Mouse (Mus musculus) neural tube, embryonic 10.5 days (tissue): ENCODE results near the gene Ptgdr.
"Not testable (repeated sequence)": the region's sequence is repeated elsewhere in the genome, so short reads cannot be mapped to it uniquely, and the experiment has no call there.

Experiments used
- DNase-seq: peaks from one replicate; pipeline ENCODE4 v3.0.0-alpha.2; 2017; ENCODE audit warnings: low spot score; ENCODE audit errors: extremely low spot score

Gene Ptgdr

GRCm38 (mm10) chr14:44858868-44859613 is at the start of gene Ptgdr:
Gene Ptgdr (minus strand): TSS chr14:44859375.
- DNase-seq: peak; percentile 31

- no peak for DNase-seq
These were observed 48.6 kb upstream of the Ptgdr start for GRCm38 (mm10) chr14:44907774-44908173.

- no peak for DNase-seq
These were observed 45.0 kb upstream of the Ptgdr start for GRCm38 (mm10) chr14:44904199-44904598.

GRCm38 (mm10) chr14:44901735-44902134 is 42.6 kb upstream of the Ptgdr start:
- not testable (repeated sequence) for DNase-seq

GRCm38 (mm10) chr14:44891387-44892132 is 32.4 kb upstream of the Ptgdr start:
- no peak for DNase-seq

GRCm38 (mm10) chr14:44869686-44870085 is 10.5 kb upstream of the Ptgdr start:
- DNase-seq: no peak

- DNase-seq: no peak
These were observed 6.5 kb upstream of the Ptgdr start for GRCm38 (mm10) chr14:44865661-44866060.

GRCm38 (mm10) chr14:44863086-44863485 is 3.9 kb upstream of the Ptgdr start:
- no peak for DNase-seq

GRCm38 (mm10) chr14:44861161-44861560 is 2.0 kb upstream of the Ptgdr start:
- no peak for DNase-seq

- no peak for DNase-seq
These were observed 803 bp downstream of the Ptgdr start for GRCm38 (mm10) chr14:44858372-44858771.

GRCm38 (mm10) chr14:44850637-44851036 is 8.5 kb downstream of the Ptgdr start:
- DNase-seq: peak; percentile 22

- DNase-seq: no peak
These were observed 11.4 kb downstream of the Ptgdr start for GRCm38 (mm10) chr14:44847740-44848139.

GRCm38 (mm10) chr14:44846558-44847263 is 12.5 kb downstream of the Ptgdr start:
- no peak for DNase-seq

GRCm38 (mm10) chr14:44843768-44844755 is 15.1 kb downstream of the Ptgdr start:
- DNase-seq: peak; percentile 18

- no peak for DNase-seq
These were observed 20.5 kb downstream of the Ptgdr start for GRCm38 (mm10) chr14:44838685-44839084.

- DNase-seq: no peak
These were observed 24.0 kb downstream of the Ptgdr start for GRCm38 (mm10) chr14:44835132-44835531.

- DNase-seq: not testable (repeated sequence)
These were observed 25.0 kb downstream of the Ptgdr start for GRCm38 (mm10) chr14:44834134-44834533.

- not testable (repeated sequence) for DNase-seq
These were observed 26.1 kb downstream of the Ptgdr start for GRCm38 (mm10) chr14:44833096-44833495.

GRCm38 (mm10) chr14:44827736-44828135 is 31.4 kb downstream of the Ptgdr start:
- DNase-seq: no peak

GRCm38 (mm10) chr14:44821177-44822057 is 37.8 kb downstream of the Ptgdr start:
- DNase-seq: no peak
